8 mouse cellular contexts compared by ENCODE assay signal in genomic region chr1:75925802-75926201, GRCm38 (mm10).
DNase-seq lines count a peak whose midpoint lies in the region; ATAC-seq and TF ChIP-seq lines count a peak whose summit lies in the region.

No protein-coding gene starts in this region.

- H3K4me2 ChIP-seq in forebrain, embryonic 14.5 days (ENCODE audit: low read length) = peak overlapping the region; percentile 23; the same call in 1 of the 2 replicates
- no peak overlapping the region for H3K4me2 ChIP-seq in liver, postnatal 0 days (ENCODE audit: low read depth, low read length)

- ATAC-seq in forebrain, embryonic 14.5 days = peak; percentile 93
- no peak for ATAC-seq in liver, postnatal 0 days

- H3K9ac ChIP-seq in ES-Bruce4 (ENCODE audit: low read depth, poor library complexity, severe bottlenecking) = no peak overlapping the region
- no peak overlapping the region for H3K9ac ChIP-seq in forebrain, embryonic 14.5 days (ENCODE audit: low read length)
- H3K9ac ChIP-seq in liver, postnatal 0 days (replicated peaks) = no peak overlapping the region

- TF ChIP-seq EP300 in ES-Bruce4 (IDR thresholded peaks at IDR 0.05; ENCODE audit: insufficient read depth, low read depth, low read length) = no peak
- no peak for TF ChIP-seq EP300 in liver, postnatal 0 days (IDR thresholded peaks at IDR 0.05; ENCODE audit: low read depth)

- intact Hi-C loops in heart, postnatal 36 days (cut with DNase I) = loop anchor here (2.0 to 10.0 kb wide), 4 partner anchors 71 to 1591 kb away; no protein-coding TSS in a partner anchor

- no peaks in the 10 kb centered on the region for H3K36me3 ChIP-seq in ES-Bruce4 (ENCODE audit: control insufficient read depth, insufficient read depth, low read length, poor library complexity, severe bottlenecking)
- no peaks in the 10 kb centered on the region for H3K36me3 ChIP-seq in forebrain, embryonic 14.5 days (ENCODE audit: control insufficient read depth, insufficient read depth, low read length)
- no peaks in the 10 kb centered on the region for H3K36me3 ChIP-seq in liver, postnatal 0 days (replicated peaks; ENCODE audit: insufficient read depth, low read length)

- H3K27me3 ChIP-seq in ES-Bruce4 (ENCODE audit: control insufficient read depth, insufficient read depth, low read length, poor library complexity, severe bottlenecking) = no peaks in the 10 kb centered on the region
- H3K27me3 ChIP-seq in forebrain, embryonic 14.5 days (replicated peaks; ENCODE audit: control insufficient read depth, insufficient read depth, low read length) = no peaks in the 10 kb centered on the region
- no peaks in the 10 kb centered on the region for H3K27me3 ChIP-seq in liver, postnatal 0 days (ENCODE audit: insufficient read depth, low read length)

- TF ChIP-seq POLR2A in ES-Bruce4 (IDR thresholded peaks at IDR 0.05; ENCODE audit: insufficient read depth, low read length) = no peak

- no peaks in the 10 kb centered on the region for H3K9me3 ChIP-seq in ES-Bruce4 (replicated peaks; ENCODE audit: control insufficient read depth, insufficient read depth, low read length, poor library complexity, severe bottlenecking)
- H3K9me3 ChIP-seq in forebrain, embryonic 14.5 days (replicated peaks; ENCODE audit: control insufficient read depth, low read length) = no peaks in the 10 kb centered on the region
- H3K9me3 ChIP-seq in liver, postnatal 0 days (ENCODE audit: low read length) = no peaks in the 10 kb centered on the region

- peak; percentile 75 for DNase-seq in cerebellum, adult 11 months
- DNase-seq in forebrain, embryonic 14.5 days (ENCODE audit: low spot score) = peak; percentile 97
- peak; percentile 87 to 93 for DNase-seq in heart, postnatal 36 days
- DNase-seq in layer of hippocampus, adult 11-12 months (ENCODE audit: low spot score) = peak; percentile 97
- peak; percentile 80 for DNase-seq in liver, postnatal 0 days
- peak; percentile 96 for DNase-seq in ovary, postnatal 10 days (ENCODE audit: low spot score)
- DNase-seq in urinary bladder, postnatal 10 days (ENCODE audit: low spot score) = peak; percentile 88

- no peaks in the 10 kb centered on the region for H3K4me1 ChIP-seq in ES-Bruce4 (ENCODE audit: control insufficient read depth, insufficient read depth, low read length)
- peaks cover 5% of the 10 kb centered on the region; the same call in 1 of the 2 replicates for H3K4me1 ChIP-seq in forebrain, embryonic 14.5 days (ENCODE audit: control insufficient read depth, insufficient read depth, low read length)
- no peaks in the 10 kb centered on the region for H3K4me1 ChIP-seq in liver, postnatal 0 days (ENCODE audit: insufficient read depth)

- 2% methylated on average over 9 of the region's 9 CpGs for WGBS in forebrain, embryonic 14.5 days
- WGBS in liver, postnatal 0 days (ENCODE audit: insufficient replicate concordance) = 43% methylated on average over 9 of the region's 9 CpGs

- peak; percentile 71 for TF ChIP-seq CTCF in ES-Bruce4 (IDR thresholded peaks at IDR 0.05; ENCODE audit: low read depth, low read length)
- TF ChIP-seq CTCF in liver, postnatal 0 days (IDR thresholded peaks at IDR 0.05; ENCODE audit: low read depth) = peak; percentile 70

- H3K4me3 ChIP-seq in ES-Bruce4 (ENCODE audit: low read depth, low read length) = no peak overlapping the region
- no peak overlapping the region for H3K4me3 ChIP-seq in forebrain, embryonic 14.5 days (ENCODE audit: low read depth, low read length)
- no peak overlapping the region for H3K4me3 ChIP-seq in liver, postnatal 0 days (ENCODE audit: low read depth, low read length)

- no peak overlapping the region for H3K27ac ChIP-seq in ES-Bruce4 (ENCODE audit: insufficient read depth, low read length)
- peak overlapping the region; percentile 22; the same call in 1 of the 2 replicates for H3K27ac ChIP-seq in forebrain, embryonic 14.5 days (ENCODE audit: low read depth, low read length)
- H3K27ac ChIP-seq in liver, postnatal 0 days (ENCODE audit: low read depth) = no peak overlapping the region
